Mouse (Mus musculus) layer of hippocampus, adult 9-11 months (tissue): ENCODE measurements around the gene Gm6502.
"Not testable (repeated sequence)": the region's sequence is repeated elsewhere in the genome, so short reads cannot be mapped to it uniquely, and the experiment has no call there.

ENCODE experiments used
- DNase-seq: peaks from one replicate; pipeline ENCODE4 v3.0.0; 2022

Gene Gm6502

DNA sequence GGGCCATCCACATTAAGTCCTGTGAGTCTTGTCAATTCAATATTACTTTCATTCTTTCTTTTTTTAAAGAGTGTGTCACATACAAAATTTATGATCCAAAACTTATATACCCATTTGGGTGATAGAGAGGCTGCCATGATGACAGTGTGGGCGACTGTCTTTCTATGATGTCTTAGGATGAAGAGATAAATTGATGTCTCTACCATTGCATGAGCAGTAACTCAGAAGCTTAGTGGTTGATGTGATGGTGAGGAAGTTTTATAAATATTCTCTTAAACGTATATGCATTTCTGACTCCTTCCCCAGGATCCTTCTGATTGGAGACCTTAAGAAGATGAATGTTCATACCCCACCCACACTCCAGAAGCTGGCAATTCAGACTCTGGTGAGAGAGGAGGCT lies at the start of gene Gm6502:
Gm6502 (plus strand) TSS at position 301 of the 400 bp plus-strand sequence.
- DNase-seq = not testable (repeated sequence)

DNA sequence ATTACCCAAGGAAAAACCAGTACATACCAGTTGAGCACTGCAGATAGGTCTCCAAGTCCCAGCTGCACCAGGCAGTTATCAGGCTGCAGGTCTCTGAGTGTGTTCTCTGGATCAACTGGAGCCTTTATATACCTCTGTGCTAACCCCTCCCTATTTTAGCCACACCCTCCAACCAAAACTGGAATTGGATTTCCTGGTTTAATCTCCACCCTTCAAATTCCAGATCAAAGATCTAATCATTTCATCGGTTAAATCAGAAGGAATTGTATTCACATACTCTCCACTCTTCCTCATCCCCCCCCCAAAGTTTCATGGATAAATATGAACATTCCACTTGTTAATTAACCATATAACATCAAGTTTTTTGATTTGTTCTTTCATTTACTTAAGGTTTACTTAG lies 7.5 kb upstream of the Gm6502 start, which contains the start of gene A430089I19Rik:
A430089I19Rik (minus strand) TSS at position 101 of the 400 bp plus-strand sequence.
- DNase-seq = not testable (repeated sequence)

- DNase-seq = not testable (repeated sequence)
Observed at GRCm38 (mm10) chr5:94339449-94339848, 25.2 kb downstream of the Gm6502 start, which contains the start of gene AA792892. Gene AA792892, plus strand, starts transcription at chr5:94339749.
